Mouse (Mus musculus) heart, adult 9 months (tissue): ENCODE data around the gene BC017158.
A peak's percentile ranks its signal among the peaks of the same experiment; 100 is the strongest.

ENCODE experiments used
- DNase-seq, 2 experiments: peaks; one replicate each; pipeline ENCODE4 v3.0.0; 2022; ENCODE audit warnings: low spot score in 2 of 2

The BC017158 gene

DNA sequence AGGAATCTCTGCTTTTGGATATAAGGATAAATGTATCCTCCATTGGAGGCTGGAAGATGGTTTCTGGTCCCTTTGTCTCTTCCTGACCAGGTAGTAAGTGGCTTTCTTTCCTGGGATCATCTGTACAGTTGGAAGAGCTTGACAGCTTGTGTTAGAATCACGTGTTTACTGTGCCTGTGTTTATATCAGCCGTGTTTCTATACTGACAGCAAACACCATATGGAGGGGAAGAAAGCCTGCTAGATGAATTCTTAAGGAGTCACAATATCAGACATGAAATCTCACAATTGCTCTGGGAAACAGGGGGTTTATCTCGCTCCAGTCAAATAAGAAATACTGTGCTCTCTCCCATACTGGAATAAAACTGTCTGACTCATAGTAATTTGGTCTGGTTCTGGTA is 11.2 kb upstream of the BC017158 start:
- no peak for DNase-seq

DNA sequence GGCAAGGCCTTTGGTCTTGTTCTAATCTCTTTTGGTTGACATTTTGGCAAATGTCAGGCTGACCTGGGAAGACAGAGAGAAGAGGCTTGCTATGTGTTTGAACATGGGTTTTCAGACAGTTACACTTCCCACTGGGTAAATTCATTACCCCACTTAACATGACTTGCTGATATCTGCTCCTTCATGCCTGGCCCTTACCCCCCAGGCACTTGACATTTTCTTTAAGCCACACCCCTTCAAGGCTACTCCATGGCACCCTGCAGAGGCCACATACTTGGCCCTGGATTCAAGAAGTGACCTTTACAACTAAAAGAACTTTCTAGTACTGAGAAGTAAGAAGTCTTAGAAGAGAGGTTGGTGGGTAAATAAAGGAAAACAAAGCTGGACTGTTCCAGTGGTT is 9.9 kb upstream of the BC017158 start:
- no peak for DNase-seq

DNA sequence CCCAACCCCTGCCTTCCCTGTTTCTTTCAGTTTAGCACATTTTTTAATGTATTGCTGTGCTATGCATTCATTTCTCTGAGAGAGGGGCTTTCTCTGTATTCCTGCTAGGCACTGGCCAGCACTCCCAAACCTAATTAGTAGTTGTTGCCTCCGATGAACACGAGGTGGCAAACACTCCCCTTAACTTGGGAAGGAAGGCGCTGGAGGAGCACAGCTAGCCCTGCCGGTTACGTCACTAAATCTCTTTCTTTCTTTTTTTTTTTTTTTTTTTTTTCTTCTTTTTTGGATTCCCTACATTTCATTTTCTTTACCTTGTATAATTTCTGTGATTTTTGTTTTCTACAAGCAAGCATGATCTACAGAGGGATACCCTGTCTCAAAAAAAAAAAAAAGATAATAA is 6.9 kb upstream of the BC017158 start:
- peak in 1 of 2 experiments; percentile 37 for DNase-seq

DNA sequence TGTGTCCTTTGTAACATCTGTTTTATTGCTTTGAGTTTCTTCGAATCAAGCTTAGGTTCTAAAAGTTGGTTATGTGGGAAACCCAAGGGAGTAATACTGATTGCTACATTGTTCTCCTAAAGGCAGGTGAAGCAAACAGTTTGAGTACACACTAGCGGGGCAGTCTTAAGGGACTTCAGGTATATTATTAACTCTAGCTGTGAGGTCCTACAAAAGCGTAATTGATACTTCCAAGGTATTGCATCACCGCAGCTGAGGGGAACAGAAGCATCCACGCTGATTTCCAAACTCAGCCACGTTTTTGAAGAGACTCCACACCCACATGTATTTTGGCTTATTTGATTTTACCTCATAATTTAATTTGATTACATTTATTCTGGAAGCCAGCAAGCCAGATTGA is 6.2 kb upstream of the BC017158 start:
- no peak for DNase-seq

DNA sequence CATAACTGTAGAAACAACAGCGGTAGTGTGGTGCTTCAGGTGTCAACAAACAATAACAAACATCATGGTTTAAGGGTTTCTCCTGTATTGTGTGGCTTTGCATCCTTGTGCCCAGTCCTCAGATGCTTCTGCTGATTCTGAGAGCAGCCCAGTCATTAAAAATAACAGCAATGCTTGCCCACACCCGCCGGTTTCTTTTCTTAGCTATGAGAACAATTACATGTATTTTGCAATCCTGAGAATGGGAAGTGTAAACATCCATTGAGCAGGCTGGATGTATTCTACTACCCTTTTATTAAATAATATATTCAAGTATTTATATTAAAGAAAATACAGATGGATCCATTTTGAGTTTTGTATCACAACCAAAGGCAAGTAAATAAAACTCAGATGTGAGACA is 4.2 kb upstream of the BC017158 start:
- no peak for DNase-seq

DNA sequence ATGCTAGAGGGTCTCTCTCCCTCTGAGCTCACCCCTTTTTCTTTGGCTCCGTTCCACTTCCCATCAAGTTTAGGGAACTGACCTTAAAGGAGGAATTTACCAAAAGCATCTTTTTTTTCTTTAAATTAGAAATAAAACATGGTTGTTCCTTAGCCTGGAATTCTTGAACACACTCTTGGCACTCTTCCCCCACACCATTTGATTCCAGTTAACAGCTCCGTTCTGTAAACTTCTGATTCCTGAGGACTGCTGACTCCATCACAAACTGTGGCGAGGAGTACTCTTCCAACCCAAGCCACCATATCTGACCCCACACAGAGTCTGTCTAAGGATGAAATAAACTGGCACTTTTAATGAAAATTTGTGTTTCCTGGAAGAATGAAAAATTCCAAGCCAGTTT is 3.0 kb upstream of the BC017158 start:
- no peak for DNase-seq

DNA sequence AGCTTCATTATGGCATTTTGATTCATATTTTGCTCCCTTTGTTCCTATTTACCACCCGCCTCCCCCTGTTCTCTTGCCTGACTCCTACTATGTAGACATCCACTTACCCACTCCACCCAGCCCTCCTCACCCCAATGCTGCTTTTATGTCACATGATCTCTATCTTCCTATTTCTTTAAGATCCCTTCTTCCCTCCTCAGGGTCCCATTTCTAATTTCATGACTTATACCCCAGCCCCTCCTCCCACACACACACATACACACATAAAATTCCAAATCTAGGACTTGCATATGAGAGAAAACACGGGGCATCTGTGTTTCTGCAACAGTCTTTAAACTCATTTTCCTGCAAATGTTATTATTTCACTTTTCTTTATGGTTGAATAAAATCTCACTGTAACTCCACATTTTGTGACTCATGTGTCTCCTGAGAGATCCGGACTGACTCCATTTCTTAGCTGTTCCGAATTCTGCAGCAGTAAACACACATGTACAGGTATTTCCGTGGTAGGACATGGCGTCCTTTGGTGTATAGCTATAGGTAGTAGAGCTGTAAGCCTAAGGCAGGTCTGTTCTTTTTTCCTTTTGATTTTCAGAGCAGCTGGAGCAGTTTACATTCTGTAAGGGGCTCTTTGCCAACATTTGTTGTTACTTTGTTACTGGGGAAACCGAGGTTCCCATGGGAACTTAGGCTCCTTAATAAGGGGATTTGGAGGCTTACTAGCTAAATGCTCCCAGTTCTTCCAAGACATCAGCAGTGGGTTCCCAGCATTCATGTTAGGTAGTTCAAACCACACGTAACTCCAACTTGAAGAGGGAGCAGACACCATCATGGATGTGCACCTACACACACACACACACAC is 742 bp upstream of the BC017158 start:
- no peak for DNase-seq

DNA sequence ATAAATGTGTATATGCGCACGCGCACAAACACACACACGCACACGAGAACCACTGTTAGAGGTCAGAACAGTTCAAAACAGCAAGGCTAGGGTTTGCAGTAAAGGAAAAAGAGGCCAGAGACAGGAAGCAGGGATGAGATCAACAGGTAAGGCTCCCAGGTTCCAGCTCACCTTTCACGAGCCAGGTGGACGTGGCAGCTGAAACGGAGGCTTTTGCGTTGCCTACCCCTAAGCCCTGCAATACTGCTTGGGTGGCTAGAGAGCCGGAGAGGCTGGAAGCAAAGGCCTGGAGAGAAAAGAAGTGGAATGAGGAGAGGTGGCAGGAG is 716 bp downstream of the BC017158 start:
- DNase-seq, result no peak

DNA sequence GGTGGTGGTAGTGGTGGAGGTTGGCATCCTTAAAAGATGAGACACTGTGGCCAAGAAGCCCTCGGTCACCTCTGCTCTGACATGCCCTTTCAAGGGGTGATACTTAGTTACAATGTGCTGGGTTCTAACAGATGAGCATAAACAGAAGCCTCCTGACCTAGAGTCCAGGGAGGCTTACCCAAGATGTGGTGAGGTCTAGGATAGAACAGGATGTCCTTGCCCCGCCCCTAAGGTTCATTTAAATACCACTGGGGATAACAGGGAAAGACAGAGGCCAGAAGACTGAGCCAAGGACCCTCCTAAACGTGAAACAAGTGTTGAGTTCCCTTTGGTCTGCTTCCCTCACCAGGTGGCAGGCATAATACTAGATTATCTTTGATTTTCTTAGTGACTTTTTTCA is 1.5 kb downstream of the BC017158 start:
- no peak for DNase-seq

DNA sequence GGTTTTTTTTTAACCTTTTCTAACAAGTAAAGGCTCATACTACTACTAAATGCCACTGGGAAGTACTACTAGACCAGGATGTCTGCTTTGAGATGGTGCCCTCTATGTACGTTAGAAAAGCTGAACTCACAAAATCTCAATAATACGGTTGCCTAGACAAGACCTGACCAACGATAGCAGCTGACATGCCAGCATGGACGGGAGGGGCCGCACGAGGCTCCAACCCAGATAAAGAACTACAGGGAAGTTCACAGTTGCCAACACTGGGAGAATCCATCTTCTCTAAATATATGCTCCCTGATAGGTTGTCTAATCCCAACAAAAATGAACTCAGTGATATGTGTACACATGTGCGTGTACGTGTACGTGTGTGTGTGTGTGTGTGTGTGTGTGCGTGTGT is 3.2 kb downstream of the BC017158 start:
- DNase-seq, result no peak

DNA sequence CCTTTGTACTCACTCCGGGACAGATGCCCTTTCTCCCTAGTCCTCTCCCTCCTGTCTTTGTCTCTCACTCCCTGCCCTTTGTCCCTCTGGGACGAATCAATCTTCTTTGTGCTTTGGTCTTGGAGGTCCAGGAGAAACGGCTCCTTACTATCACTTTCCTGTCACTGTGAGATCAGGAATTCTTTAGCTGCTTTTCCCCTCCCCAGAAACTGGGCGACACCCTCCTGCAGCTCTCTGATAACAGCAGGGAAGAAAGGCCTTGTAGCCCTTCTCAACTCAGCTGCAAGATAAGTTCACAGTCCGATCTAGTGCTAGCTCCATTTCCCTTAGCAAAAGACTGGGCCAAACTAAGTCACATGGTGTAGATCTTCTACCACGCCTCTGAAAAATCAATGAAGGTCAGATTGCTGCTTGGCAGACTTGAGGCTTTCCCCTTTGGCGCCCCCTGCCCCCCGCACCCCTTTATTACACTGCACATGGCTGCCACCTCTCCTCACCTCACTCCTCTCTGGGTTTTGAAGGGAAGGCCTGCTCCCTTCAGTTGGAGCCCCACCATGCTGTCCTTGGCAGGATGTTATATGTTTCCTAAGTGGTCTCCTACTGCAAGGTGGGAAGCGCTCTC is 8.9 kb downstream of the BC017158 start:
- no peak for DNase-seq

DNA sequence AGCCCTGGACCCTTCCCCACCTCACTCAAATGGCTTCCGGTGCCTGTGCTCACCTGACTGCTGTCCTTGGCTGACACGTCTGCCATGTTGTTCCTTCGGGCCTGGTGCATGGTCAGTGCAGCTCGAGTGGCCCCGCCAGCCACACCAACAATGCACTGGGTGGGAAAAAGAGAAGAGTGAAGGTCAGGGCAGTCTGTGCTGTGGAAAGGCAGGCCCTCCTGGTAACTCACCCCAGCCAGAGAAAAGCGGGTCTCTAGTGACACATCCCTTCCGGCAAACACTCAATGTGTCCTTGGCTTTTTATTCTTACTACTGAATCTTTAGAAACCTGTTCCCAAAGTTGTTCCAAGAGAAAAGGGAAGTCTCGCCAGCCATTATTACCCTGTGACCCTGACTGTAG is 12.9 kb downstream of the BC017158 start:
- DNase-seq, result no peak

DNA sequence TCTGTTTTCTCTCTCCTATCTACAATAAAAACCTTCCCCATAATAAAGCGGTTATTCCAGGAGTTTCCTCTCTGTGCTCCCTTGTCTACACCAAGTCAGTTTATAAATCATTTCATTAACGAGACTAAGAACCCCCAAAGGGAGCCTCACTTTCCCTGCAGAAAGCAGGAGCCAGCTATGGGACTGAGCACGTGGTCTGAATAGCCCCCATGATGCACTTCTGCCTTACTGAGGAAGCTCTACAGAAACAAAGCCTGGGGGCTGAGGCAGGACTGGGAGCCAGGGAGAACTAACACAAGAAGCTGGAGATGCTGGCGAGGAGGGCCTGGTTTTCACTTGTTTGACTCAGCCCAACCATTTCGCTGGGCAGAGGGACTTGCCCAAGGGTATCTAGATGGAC is 13.9 kb downstream of the BC017158 start:
- no peak for DNase-seq

DNA sequence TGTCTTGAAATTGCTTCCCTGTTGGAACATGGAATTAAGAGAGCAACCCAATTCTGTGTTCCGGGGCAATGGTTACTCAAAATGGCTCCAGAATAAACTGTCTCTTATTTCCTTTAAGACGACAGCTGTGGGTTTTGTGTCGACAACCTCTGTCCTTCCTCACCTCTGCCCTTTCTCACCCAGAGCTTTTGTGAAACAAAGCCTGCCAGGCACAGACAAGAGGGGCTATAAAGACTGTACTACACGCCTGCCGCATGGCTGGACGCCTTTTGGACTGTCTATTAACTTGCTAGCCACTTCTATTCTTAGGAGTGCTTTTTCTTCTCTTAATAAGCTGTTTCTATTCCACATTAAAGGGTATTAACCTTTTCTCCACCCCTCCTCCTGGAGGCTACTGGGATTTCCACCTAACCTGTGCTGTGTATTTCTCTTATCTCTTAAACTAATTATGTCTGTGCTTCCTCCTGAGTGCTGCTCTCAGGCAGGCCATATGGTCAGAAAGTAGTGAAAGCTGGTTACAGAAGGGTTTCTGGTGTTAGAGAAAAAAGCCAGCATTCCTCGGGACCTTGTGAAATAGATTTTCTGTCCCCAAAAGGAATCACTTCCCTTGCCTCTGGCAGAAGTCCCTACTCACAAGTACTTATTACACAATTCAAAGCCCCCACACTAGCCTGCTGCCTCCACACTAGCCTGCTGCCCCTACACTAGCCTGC is 15.3 kb downstream of the BC017158 start:
- no peak for DNase-seq

DNA sequence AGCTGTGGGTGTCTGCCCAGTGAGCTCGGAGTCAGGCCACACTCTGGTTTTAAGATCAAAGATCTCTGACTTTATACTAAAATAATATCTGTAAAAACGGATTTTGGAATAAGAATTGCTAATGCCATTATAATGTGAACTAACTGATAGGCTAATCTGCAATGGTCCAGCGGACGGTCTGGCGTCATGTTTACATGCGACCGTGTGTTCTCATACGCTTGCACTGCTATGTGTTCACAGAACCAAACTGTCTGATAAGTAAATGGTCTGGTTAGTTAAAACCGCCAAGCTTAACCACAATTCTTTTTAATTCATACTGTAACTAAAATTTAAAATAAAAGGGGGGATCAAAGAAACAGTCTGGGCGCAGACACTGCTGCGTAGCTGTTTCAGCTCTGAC is 16.2 kb downstream of the BC017158 start:
- no peak for DNase-seq

DNA sequence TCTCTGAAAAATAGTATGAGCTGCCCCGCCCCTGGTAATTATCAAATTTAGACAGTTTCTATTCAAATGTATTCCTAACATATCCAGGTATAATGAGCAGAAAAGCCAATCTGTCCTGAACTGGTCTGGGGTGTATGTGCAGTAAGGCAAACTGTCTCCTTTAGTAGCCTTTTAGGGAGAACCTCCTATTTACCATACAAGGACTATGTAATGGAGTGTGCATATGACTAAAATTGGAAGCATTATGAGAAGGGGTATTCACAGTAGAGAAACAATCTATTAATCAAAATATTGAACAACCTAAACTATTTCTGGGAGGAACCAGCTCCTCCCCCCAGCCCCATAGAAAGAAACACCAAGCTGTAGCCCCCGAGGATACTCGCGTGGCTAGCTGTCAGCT is 18.2 kb downstream of the BC017158 start:
- no peak for DNase-seq

DNA sequence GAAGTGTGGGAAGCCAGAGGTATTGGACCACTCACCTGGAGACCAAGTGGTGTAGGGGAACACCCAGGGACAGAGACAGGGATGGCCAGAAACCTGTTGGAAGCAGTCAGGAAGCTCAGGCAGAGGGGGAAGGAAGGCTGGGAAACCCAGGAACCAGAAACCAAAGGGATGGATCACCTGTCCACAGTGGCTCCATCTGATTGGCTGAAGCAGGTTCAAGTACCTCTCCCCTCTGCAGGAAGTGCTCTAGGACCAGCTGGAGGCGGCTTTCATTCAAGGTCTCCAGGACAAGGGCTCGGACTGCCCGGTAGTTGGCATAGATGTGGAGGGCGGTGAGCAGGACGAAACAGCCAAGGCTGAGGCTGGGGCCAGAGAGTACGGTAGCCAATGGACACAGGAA is 21.9 kb downstream of the BC017158 start:
- DNase-seq, result no peak

DNA sequence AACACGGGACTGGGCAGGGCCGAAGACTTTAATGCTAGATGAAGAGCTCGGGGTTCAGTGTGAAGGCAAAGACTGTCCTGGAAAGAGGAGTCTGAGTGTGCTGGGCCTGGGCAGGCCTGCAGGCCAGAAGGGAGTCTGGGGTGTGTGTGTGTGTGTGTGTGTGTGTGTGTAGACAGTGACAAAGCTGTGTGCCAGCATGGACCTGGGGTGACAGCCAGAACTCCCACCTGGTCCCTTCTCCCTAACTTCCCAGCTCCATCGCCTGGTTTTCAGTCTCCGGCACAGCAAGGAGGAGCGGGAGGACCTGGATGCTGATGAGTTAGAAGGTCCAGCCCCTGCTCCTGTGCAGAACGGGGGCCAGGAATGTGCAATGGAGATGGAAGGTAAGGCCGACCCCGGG is 26.5 kb downstream of the BC017158 start:
- DNase-seq, result no peak

DNA sequence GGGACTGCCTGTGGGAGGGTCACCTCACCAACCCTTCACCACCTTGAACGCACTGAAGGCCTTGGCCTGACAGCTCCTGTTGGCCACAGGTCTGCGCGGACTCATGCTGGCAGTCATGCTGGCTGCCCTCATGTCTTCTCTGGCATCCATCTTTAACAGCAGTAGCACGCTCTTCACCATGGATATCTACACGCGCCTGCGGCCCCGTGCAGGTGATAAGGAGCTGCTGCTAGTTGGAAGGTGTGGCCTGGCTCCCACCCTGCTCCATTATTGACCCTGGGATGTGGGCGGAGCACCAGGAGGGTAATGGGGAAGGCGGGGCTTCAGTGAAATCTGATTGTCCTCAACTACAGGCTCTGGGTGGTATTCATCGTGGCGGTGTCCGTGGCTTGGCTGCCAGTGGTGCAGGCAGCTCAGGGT is 27.5 kb downstream of the BC017158 start:
- no peak for DNase-seq

DNA sequence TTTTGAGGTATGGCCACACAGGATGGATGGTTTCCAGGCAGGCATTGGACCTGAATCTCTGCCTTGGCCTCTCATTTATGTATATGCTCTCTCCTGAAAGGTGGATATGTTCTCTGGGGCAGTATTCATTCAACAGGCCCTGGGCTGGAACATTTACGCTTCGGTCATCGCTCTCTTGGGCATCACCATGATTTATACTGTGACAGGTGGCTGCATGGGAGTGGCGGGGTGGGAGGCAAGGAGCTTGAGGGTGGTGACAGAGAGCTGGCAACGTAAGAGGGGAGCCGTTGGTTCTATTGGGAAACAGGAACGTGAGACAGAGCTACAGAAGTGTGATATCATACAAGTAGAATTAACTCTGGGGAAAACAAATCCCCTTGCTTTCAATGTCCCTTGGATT is 30.2 kb downstream of the BC017158 start:
- no peak for DNase-seq

DNA sequence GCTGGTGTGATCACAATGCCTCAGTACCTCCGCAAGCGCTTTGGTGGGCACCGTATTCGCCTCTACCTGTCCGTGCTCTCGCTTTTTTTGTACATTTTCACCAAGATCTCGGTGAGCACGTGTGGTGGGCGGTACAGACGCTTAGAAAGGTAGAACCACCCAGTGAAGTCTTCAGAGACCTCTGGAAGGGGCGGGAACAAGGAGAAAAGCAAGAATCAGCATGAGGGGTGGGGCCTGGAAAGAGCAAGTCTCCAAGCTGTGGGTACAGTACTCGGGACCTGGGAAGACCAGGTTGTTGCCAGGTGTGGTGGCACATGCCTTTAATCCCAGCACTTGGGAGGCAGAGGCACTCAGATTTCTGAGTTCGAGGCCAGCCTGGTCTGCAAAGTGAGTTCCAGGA is 30.6 kb downstream of the BC017158 start:
- no peak for DNase-seq

DNA sequence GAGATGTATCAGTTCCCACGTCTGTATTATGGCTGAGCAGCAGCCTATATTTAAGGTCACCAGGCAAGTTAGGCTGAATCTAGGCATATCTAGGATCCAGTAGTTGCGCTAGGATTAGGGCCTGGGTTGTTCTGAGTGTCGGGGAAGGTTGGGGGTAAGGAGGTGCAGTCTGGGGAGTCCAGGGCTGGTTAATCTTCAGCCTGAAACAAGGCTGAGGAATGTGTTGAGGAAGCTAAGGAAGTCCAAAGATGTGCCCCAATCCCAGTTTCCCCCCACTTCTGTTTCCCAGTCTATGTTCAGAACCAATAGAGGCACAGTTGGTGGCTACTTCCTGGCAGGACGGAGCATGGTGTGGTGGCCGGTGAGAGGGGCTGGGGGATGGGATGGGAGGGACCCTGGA is 31.9 kb downstream of the BC017158 start:
- no peak for DNase-seq

DNA sequence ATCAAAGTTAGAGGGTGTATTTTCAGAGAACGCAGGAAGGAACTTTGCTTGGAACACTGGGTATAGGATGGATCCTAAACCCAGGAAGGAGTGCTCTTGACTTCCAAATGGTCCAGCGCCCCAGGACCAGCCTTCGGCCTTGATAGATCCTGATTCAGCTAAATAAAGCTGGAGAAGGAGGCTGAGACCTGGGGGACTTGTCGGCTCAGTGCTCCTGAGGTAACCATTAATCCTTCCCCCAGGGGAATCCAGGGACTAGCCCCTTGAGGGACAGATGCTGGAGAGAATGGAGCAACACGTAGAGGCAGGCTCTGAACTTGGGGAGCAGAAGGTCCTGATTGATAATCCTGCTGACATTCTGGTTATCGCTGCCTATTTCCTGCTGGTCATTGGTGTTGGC is 32.6 kb downstream of the BC017158 start, which contains the start of gene Slc5a2:
Slc5a2 (plus strand) TSS at position 247 of the 400 bp plus-strand sequence.
- DNase-seq, result no peak
